Mouse (Mus musculus) heart, embryonic 13.5 days (tissue): Measurements from ENCODE around the gene T2. TPM values are rescaled to one million over a fixed set of nuclear protein-coding genes. Genes with fewer than 3 reads are reported as not detected.

ENCODE experiments used
- ATAC-seq: fragments of 200-750 bp; cut with Nextera tagmentation; 2 replicates; pipeline ENCODE4 v1.8.0; 2017; ENCODE audit warnings: moderate TSS enrichment; ENCODE audit not compliant: insufficient number of reproducible peaks, low FRiP score, low TSS enrichment; ENCODE audit errors: extremely low read depth
- H3K27ac ChIP-seq: fragments of 300-500 bp; sonication (generic); replicated peaks from 2 replicates; pipeline ENCODE4 v1.5.1; 2015; ENCODE audit warnings: moderate library complexity, mild to moderate bottlenecking, inconsistent platforms
- H3K27me3 ChIP-seq: fragments of 300-500 bp; sonication (generic); replicated peaks from 2 replicates; pipeline ENCODE4 v1.6.1; 2015; ENCODE audit warnings: mild to moderate bottlenecking, inconsistent platforms
- H3K36me3 ChIP-seq: fragments of 300-500 bp; sonication (generic); 2 replicates; pipeline ENCODE4 v1.6.1; 2015; ENCODE audit warnings: mild to moderate bottlenecking, inconsistent platforms
- H3K4me1 ChIP-seq: fragments of 300-500 bp; sonication (generic); 2 replicates; pipeline ENCODE4 v1.6.1; 2015; ENCODE audit warnings: inconsistent platforms
- H3K4me2 ChIP-seq: fragments of 300-500 bp; sonication (generic); 2 replicates; pipeline ENCODE4 v1.6.1; 2015; ENCODE audit warnings: inconsistent platforms, mild to moderate bottlenecking, moderate library complexity
- H3K4me3 ChIP-seq: fragments of 300-500 bp; sonication (generic); 2 replicates; pipeline ENCODE4 v1.5.1; 2015; ENCODE audit warnings: moderate library complexity, mild to moderate bottlenecking, inconsistent platforms
- H3K9ac ChIP-seq: fragments of 300-500 bp; sonication (generic); 2 replicates; pipeline ENCODE4 v1.6.1; 2015; ENCODE audit warnings: inconsistent platforms, mild to moderate bottlenecking, moderate library complexity
- H3K9me3 ChIP-seq: fragments of 300-500 bp; sonication (generic); 2 replicates; pipeline ENCODE4 v1.6.1; 2016; ENCODE audit warnings: inconsistent platforms
- WGBS: fragments of 180-500 bp; shearing (Covaris S2); methylation state at CpG from one replicate; pipeline ENCODE4 v1.1.7; 2015; ENCODE audit warnings: mixed read lengths; 5-methylcytosine and 5-hydroxymethylcytosine counted together
- polyA plus RNA-seq: library from polyadenylated mRNA; unstranded; fragments of >200 nt; fragmentation: Nextera tagmentation; extraction: Ambion mirVana; gene quantifications from 2 replicates; pipeline ENCODE4 v1.2.1, GENCODE M21; 2015

Gene T2
- polyA plus RNA-seq, 1 experiment from 2014 or later, result 0.83 TPM

DNA sequence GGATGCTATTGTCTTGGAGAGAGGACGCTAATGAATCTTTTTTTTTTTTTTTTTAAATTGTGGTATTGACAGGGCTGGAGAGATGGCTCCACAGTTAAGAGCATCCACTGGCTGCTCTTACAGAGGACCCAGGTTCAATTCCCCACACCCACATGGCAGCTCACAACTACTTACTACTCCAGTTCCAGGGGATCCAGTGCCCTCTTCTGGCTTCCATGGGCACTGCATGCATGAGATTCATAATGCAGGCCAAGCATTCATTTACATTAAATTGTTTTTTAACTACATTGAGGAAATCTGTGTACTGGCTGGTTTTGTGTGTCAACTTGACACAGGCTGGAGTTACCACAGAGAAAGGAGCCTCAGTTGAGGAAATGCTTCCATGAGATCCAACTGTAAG, 64.9 kb downstream of the T2 start:
- Histone ChIP-seq H3K9ac (no peak overlapping the region), H3K9me3 (no peaks in the 10 kb centered on the region), H3K4me1 (peaks cover 15% of the 10 kb centered on the region), H3K27ac (no peak overlapping the region), H3K27me3 (peaks cover 15% of the 10 kb centered on the region; the same call in 1 of the 2 replicates), H3K4me3 (no peak overlapping the region), H3K4me2 (no peak overlapping the region), H3K36me3 (no peaks in the 10 kb centered on the region)
- no peak for ATAC-seq
- 71% methylated on average over 1 of the region's 1 CpGs for WGBS

DNA sequence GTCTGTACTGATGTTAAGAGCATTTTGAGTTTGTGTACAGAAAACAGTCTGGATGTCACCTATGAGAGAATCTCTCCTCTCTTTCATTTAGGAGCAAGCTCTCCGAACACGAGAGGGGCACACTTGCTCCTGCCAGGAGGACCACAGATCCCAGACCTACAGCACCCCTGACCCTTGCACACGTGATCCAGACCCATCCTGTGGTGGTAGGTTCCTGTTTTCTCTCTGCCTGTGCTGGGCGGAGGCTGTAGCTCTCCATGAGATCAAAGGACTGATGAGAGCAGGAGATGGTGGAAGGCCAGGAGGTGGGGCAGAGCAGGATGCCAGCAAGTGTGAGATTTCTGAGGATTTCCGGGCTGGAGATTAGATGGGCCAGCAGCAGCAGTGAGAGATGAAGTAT, 65.7 kb downstream of the T2 start:
- Histone ChIP-seq H3K4me1 (peaks cover 8% of the 10 kb centered on the region), H3K36me3 (no peaks in the 10 kb centered on the region), H3K4me2 (no peak overlapping the region), H3K27me3 (peaks cover 21% of the 10 kb centered on the region), H3K27ac (no peak overlapping the region), H3K9ac (no peak overlapping the region), H3K9me3 (no peaks in the 10 kb centered on the region), H3K4me3 (no peak overlapping the region)
- WGBS, result 23% methylated on average over 5 of the region's 5 CpGs
- ATAC-seq, result no peak

GRCm38 (mm10) chr17:8423283-8423682, 67.5 kb downstream of the T2 start:
- H3K4me3 ChIP-seq, result no peak overlapping the region
- H3K27me3 ChIP-seq, result peaks cover 39% of the 10 kb centered on the region
- H3K9ac ChIP-seq, result no peak overlapping the region
- H3K36me3 ChIP-seq, result no peaks in the 10 kb centered on the region
- no peaks in the 10 kb centered on the region for H3K9me3 ChIP-seq
- no peak overlapping the region for H3K4me2 ChIP-seq
- no peak overlapping the region for H3K27ac ChIP-seq
- H3K4me1 ChIP-seq, result no peaks in the 10 kb centered on the region
- no peak for ATAC-seq
- 57% methylated on average over 2 of the region's 2 CpGs for WGBS

- WGBS, result under 1% methylated on average over 16 of the region's 16 CpGs
- Histone ChIP-seq H3K9me3 (no peaks in the 10 kb centered on the region), H3K9ac (no peak overlapping the region), H3K27me3 (peaks cover 95% of the 10 kb centered on the region), H3K4me3 (peak overlapping the region; percentile 11; the same call in 1 of the 2 replicates), H3K36me3 (no peaks in the 10 kb centered on the region), H3K4me2 (peak overlapping the region; percentile 34; the same call in 1 of the 2 replicates), H3K4me1 (peaks cover 23% of the 10 kb centered on the region), H3K27ac (no peak overlapping the region)
- ATAC-seq, result no peak
Measured at GRCm38 (mm10) chr17:8429436-8429835, 73.6 kb downstream of the T2 start.

DNA sequence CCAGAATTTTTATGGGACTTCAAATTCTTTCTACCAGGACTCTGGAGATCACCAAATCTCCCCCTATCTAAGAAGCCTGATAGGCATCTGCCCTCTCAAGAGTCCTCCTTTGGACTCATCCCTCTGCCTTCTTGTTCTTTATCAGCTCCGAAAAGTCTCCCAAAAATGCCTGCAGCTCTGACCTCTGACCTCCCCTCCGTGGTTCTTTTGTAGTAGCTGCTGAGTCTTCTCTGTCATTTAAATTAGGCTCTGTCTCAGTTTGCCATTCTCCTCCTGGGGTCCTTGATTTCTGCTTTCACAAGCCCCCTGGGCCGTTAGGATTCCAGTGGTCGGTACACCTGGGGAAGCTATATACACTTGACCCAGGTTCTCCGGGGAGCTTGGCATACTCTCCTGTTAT, 74.1 kb downstream of the T2 start:
- no peak overlapping the region for H3K9ac ChIP-seq
- H3K36me3 ChIP-seq, result no peaks in the 10 kb centered on the region
- H3K4me1 ChIP-seq, result peaks cover 23% of the 10 kb centered on the region
- no peak overlapping the region for H3K4me2 ChIP-seq
- no peaks in the 10 kb centered on the region for H3K9me3 ChIP-seq
- WGBS, result 2% methylated on average over 5 of the region's 5 CpGs
- H3K27me3 ChIP-seq, result peaks cover 96% of the 10 kb centered on the region
- 0 out of 2 replicates have a peak overlapping the region, but pooled peaks have one; percentile 11 for H3K4me3 ChIP-seq
- ATAC-seq, result no peak
- no peak overlapping the region for H3K27ac ChIP-seq

GRCm38 (mm10) chr17:8432179-8432800, 76.5 kb downstream of the T2 start:
- Histone ChIP-seq H3K27me3 (peaks cover 100% of the 10 kb centered on the region), H3K4me3 (0 out of 2 replicates have a peak overlapping the region, but pooled peaks have one; percentile 45), H3K4me1 (peaks cover 23% of the 10 kb centered on the region), H3K4me2 (no peak overlapping the region), H3K36me3 (no peaks in the 10 kb centered on the region), H3K27ac (no peak overlapping the region), H3K9me3 (no peaks in the 10 kb centered on the region), H3K9ac (no peak overlapping the region)
- WGBS, result 3% methylated on average over 17 of the region's 17 CpGs
- no peak for ATAC-seq

GRCm38 (mm10) chr17:8433121-8433977, 77.6 kb downstream of the T2 start:
- WGBS, result 2% methylated on average over 52 of the region's 52 CpGs
- peak overlapping the region; percentile 45 for H3K4me3 ChIP-seq
- no peaks in the 10 kb centered on the region for H3K9me3 ChIP-seq
- no peak overlapping the region for H3K9ac ChIP-seq
- no peaks in the 10 kb centered on the region for H3K36me3 ChIP-seq
- H3K4me2 ChIP-seq, result peak overlapping the region; percentile 65
- H3K27me3 ChIP-seq, result peaks cover 100% of the 10 kb centered on the region
- no peak overlapping the region for H3K27ac ChIP-seq
- no peak for ATAC-seq
- peaks cover 23% of the 10 kb centered on the region for H3K4me1 ChIP-seq

DNA sequence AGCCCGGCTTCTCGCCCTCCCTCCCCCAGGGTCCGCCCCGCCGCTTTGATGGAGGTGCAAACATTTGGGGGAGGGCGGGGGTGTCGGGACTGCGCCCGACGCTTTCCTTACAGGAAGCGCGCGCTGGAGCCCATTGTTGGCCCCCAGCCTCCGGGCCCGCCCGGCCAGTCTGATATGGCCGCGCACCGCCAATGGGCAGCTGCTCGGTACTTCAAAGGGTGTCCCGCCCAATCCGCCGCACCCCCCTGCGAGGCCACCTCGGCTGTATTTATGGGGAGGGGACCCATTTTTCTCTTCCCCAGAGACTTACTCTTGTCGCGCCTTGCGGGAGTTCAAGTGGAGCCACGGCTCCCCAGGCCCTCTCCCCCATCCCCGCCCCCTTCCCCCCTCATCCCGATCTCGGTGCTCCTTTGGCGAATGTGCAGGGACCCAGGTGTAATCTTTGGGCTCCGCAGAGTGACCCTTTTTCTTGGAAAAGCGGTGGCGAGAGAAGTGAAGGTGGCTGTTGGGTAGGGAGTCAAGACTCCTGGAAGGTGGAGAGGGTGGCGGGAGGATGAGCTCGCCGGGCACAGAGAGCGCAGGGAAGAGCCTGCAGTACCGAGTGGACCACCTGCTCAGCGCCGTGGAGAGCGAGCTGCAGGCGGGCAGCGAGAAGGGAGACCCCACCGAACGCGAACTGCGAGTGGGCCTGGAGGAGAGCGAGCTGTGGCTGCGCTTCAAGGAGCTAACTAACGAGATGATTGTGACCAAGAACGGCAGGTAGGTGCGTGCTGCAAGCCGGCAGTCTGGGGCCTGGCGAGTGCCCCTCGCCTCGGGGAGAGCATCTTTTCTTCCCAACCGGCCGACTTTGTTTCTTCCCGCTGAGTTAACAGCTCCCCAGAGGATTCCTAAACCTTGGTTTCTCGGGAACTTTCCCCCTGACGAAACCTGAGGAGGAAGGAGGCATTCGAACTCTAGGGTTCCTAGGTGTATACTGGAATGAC, 78.5 kb downstream of the T2 start, which contains the start of gene T:
Gene T, plus strand, starts transcription at position 446 of the 983 bp plus-strand sequence.
- Histone ChIP-seq H3K4me2 (peak within 1 kb of the TSS; percentile 65), H3K9me3 (no peaks in the 10 kb centered on the region), H3K4me3 (peak within 1 kb of the TSS; percentile 45), H3K4me1 (peaks cover 21% of the 10 kb centered on the region), H3K36me3 (no peaks in the 10 kb centered on the region), H3K9ac (no peak within 1 kb of the TSS), H3K27ac (no peak within 1 kb of the TSS), H3K27me3 (peaks cover 100% of the 10 kb centered on the region)
- WGBS, result 1% methylated on average over 63 of the region's 65 CpGs
- ATAC-seq, result no peak

DNA sequence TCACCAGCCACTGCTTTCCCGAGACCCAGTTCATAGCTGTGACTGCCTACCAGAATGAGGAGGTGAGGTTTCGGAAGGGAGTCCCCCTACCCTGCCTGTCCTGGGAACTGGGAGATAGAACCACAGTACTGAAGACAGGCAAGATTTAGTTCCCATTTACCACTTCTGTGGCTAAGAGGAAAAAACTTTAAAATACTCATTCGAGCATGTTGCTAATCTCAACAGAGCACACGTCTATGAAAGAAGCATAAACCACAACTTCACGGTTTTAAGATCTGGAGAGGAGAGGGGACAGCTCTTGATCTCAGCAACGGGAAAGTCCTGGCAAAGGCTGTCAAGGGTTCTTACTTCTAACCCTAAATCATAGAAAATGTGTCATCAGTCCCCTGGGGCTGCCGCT, 80.4 kb downstream of the T2 start:
- H3K36me3 ChIP-seq, result no peaks in the 10 kb centered on the region
- ATAC-seq, result no peak
- peaks cover 15% of the 10 kb centered on the region for H3K4me1 ChIP-seq
- no peak overlapping the region for H3K4me3 ChIP-seq
- no peak overlapping the region for H3K4me2 ChIP-seq
- 45% methylated on average over 7 of the region's 7 CpGs for WGBS
- H3K9me3 ChIP-seq, result no peaks in the 10 kb centered on the region
- H3K27ac ChIP-seq, result no peak overlapping the region
- peaks cover 100% of the 10 kb centered on the region for H3K27me3 ChIP-seq
- no peak overlapping the region for H3K9ac ChIP-seq

- Histone ChIP-seq H3K9me3 (no peaks in the 10 kb centered on the region), H3K4me2 (no peak overlapping the region), H3K9ac (no peak overlapping the region), H3K4me3 (no peak overlapping the region), H3K27ac (no peak overlapping the region), H3K36me3 (no peaks in the 10 kb centered on the region), H3K27me3 (peaks cover 50% of the 10 kb centered on the region), H3K4me1 (no peaks in the 10 kb centered on the region)
- WGBS, result 44% methylated on average over 3 of the region's 3 CpGs
- ATAC-seq, result no peak
Measured at GRCm38 (mm10) chr17:8444062-8444461, 88.3 kb downstream of the T2 start.
